Mouse (Mus musculus) small intestine, adult 2 months (tissue): Measurements from ENCODE around the gene Gimap8. TPM values are rescaled to one million over a fixed set of nuclear protein-coding genes. Genes with fewer than 3 reads are reported as not detected.

Experiments
- H3K27ac ChIP-seq: fragments of 200-500 bp; 2 replicates; pipeline ENCODE4 v1.5.1; 2012; ENCODE audit warnings: low read depth, low read length, control low read depth, inconsistent platforms; ENCODE audit not compliant: insufficient read depth
- H3K27me3 ChIP-seq: fragments of 200-500 bp; 2 replicates; pipeline ENCODE4 v1.6.1; 2012; ENCODE audit warnings: mild to moderate bottlenecking, moderate library complexity, low read length, inconsistent platforms; ENCODE audit not compliant: control insufficient read depth, insufficient read depth
- H3K36me3 ChIP-seq: fragments of 200-500 bp; 2 replicates; pipeline ENCODE4 v1.6.1; 2012; ENCODE audit warnings: mild to moderate bottlenecking, low read length, control low read depth, inconsistent platforms; ENCODE audit not compliant: control insufficient read depth, insufficient read depth
- H3K4me1 ChIP-seq: fragments of 200-500 bp; 2 replicates; pipeline ENCODE4 v1.6.1; 2012; ENCODE audit warnings: low read length, inconsistent platforms, mixed read lengths; ENCODE audit not compliant: control insufficient read depth, insufficient read depth, insufficient read length
- H3K4me3 ChIP-seq: fragments of 200-500 bp; 2 replicates; pipeline ENCODE4 v1.5.1; 2012; ENCODE audit warnings: low read depth, mild to moderate bottlenecking, control low read depth, inconsistent platforms, low read length, moderate library complexity
- CTCF ChIP-seq: fragments of 200-500 bp; IDR thresholded peaks from 2 replicates; pipeline ENCODE4 v1.5.1; 2012; ENCODE audit warnings: low read depth, mild to moderate bottlenecking, control low read depth, inconsistent platforms, low read length, moderate library complexity, mixed read lengths; ENCODE audit not compliant: insufficient replicate concordance, insufficient read length; ENCODE audit errors: extremely low read depth
- POLR2A ChIP-seq: fragments of 200-500 bp; IDR thresholded peaks from 2 replicates; pipeline ENCODE4 v1.6.1; 2012; ENCODE audit warnings: low read depth, mild to moderate bottlenecking, control low read depth, inconsistent platforms, low read length, moderate library complexity
- WGBS: fragments of 180-500 bp; shearing (Covaris S2); methylation state at CpG from one replicate; pipeline ENCODE4 v1.1.7; 2018; 5-methylcytosine and 5-hydroxymethylcytosine counted together
- polyA plus RNA-seq: library from polyadenylated mRNA; depleted of rRNA; stranded (reverse); fragments of >200 nt; gene quantifications from 2 replicates; pipeline ENCODE4 v1.2.3, GENCODE M21; 2012

Gimap8 gene
- polyA plus RNA-seq, 1 experiment = 1.5 TPM

DNA sequence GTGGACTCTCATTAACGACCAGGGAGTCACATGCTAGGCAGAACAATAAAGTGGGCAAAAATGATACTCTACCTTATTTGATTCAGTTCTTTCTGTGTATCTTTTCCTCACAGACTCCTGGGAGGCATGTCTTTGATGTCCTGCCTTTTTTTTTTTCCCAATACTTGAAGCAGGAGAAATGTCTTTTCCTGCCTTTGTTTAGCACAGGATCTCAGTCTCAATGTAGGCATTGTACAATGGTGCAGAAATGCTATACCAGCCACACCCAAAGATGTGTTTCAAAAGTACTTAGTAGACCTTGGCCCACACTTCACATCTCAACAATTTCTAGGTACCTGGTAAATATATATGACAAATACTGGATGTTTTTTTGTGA lies 50.5 kb downstream of the Gimap8 start:
- Histone ChIP-seq H3K36me3 (no peaks in the 10 kb centered on the region), H3K27me3 (no peaks in the 10 kb centered on the region), H3K27ac (0 out of 2 replicates have a peak overlapping the region, but pooled peaks have one; percentile 17), H3K4me3 (no peak overlapping the region), H3K4me1 (no peaks in the 10 kb centered on the region; the same call in 1 of the 2 replicates)
- TF ChIP-seq POLR2A (no peak), CTCF (no peak)
- WGBS = 16% methylated on average over 1 of the region's 1 CpGs

DNA sequence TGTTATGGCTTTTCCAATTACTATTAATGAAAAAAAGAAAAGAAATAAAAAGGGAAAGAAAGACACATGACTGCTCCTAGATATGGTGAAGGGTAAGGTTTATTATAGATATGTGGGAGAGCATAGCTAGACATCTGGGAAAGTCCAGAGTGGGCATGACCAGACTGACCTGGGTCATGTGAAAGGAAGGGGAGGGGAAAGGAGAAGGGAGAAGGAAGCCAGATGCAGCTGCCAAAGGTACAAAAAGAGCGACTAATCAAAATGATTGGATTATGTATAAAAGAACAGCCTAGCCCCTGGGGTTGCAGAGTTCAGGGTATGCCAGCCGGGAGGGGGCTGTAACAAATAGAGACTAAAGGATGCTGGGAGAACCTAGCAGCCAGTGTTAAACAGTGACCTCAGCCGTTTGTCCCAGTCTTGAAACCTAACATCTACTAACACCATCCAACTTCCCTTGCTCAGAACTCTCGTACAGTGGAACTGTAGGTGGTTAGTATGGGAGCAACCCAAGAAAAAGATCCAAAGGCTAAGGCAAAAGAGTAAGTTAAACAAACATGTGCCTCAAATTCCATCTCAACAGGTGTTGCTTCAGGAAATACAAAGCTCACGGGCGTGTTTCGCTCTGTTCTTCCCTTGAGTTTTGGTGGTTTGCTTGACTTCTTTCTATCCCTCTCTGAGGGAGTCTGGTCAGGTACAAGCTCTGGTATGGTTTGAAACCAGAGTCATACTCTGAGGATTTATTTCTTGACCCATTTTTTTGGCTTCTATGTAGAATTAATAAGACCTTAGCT lies 51.2 kb downstream of the Gimap8 start:
- H3K27me3 ChIP-seq = no peaks in the 10 kb centered on the region
- TF ChIP-seq CTCF (no peak), POLR2A (no peak)
- H3K36me3 ChIP-seq = peaks cover 2% of the 10 kb centered on the region
- H3K4me1 ChIP-seq = no peaks in the 10 kb centered on the region; the same call in 1 of the 2 replicates
- H3K27ac ChIP-seq = peak overlapping the region; percentile 23
- H3K4me3 ChIP-seq = no peak overlapping the region
- WGBS = 61% methylated on average over 7 of the region's 7 CpGs

DNA sequence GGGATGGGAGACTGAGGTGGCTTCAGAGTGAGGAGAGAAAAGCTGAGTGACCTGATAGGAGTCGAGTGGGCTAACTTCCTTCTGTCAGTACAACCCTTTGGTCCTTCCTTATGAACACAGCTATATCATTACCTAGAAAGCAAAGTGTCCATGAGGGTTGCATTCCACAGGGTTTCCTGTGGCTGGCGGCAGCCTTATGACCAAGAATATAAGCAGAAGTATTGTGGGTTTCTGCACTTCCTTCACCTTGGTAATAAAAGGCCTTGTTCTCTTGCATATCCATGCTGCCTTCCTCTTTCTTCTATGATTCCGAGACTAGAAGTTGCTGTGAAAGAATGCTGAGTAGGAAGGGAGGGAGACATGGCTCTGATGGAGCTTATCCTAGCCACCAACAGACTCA lies 51.9 kb downstream of the Gimap8 start:
- WGBS = 76% methylated on average over 3 of the region's 3 CpGs
- no peak overlapping the region for H3K4me3 ChIP-seq
- peak overlapping the region; percentile 23 for H3K27ac ChIP-seq
- H3K36me3 ChIP-seq = peaks cover 3% of the 10 kb centered on the region
- H3K27me3 ChIP-seq = no peaks in the 10 kb centered on the region
- TF ChIP-seq POLR2A (no peak), CTCF (no peak)
- no peaks in the 10 kb centered on the region; the same call in 1 of the 2 replicates for H3K4me1 ChIP-seq

GRCm38 (mm10) chr6:48700251-48701075 lies 53.4 kb downstream of the Gimap8 start:
- TF ChIP-seq CTCF = no peak
- TF ChIP-seq POLR2A = no peak
- Histone ChIP-seq H3K27me3 (no peaks in the 10 kb centered on the region), H3K4me1 (no peaks in the 10 kb centered on the region; the same call in 1 of the 2 replicates), H3K36me3 (peaks cover 4% of the 10 kb centered on the region), H3K27ac (peak overlapping the region; percentile 42), H3K4me3 (no peak overlapping the region)
- 48% methylated on average over 5 of the region's 5 CpGs for WGBS

GRCm38 (mm10) chr6:48702146-48702545 lies 55.1 kb downstream of the Gimap8 start:
- no peaks in the 10 kb centered on the region; the same call in 1 of the 2 replicates for H3K4me1 ChIP-seq
- 79% methylated on average over 7 of the region's 7 CpGs for WGBS
- no peaks in the 10 kb centered on the region for H3K27me3 ChIP-seq
- H3K27ac ChIP-seq = no peak overlapping the region
- H3K36me3 ChIP-seq = peaks cover 4% of the 10 kb centered on the region
- TF ChIP-seq CTCF = no peak
- TF ChIP-seq POLR2A = no peak
- no peak overlapping the region for H3K4me3 ChIP-seq

- 68% methylated on average over 5 of the region's 5 CpGs for WGBS
- Histone ChIP-seq H3K27ac (no peak overlapping the region), H3K36me3 (peaks cover 4% of the 10 kb centered on the region), H3K27me3 (no peaks in the 10 kb centered on the region), H3K4me1 (no peaks in the 10 kb centered on the region; the same call in 1 of the 2 replicates), H3K4me3 (no peak overlapping the region)
- TF ChIP-seq POLR2A (no peak), CTCF (0 out of 2 replicates have a peak, but pooled peaks have one; percentile 9)
Observed at GRCm38 (mm10) chr6:48702601-48703000, 55.6 kb downstream of the Gimap8 start.

GRCm38 (mm10) chr6:48704146-48704545 lies 57.1 kb downstream of the Gimap8 start:
- Histone ChIP-seq H3K27me3 (no peaks in the 10 kb centered on the region), H3K4me3 (no peak overlapping the region), H3K27ac (peak overlapping the region; percentile 23; the same call in 1 of the 2 replicates), H3K36me3 (peaks cover 4% of the 10 kb centered on the region), H3K4me1 (no peaks in the 10 kb centered on the region; the same call in 1 of the 2 replicates)
- TF ChIP-seq POLR2A (no peak), CTCF (no peak)
